Mouse (Mus musculus): ENCODE measurements around the gene Abracl.

- no peak for TF ChIP-seq CTCF (IDR thresholded peaks at IDR 0.05; ENCODE audit: low read depth)
- no peak for TF ChIP-seq EP300 (optimal IDR thresholded peaks at IDR 0.05)
Observed at GRCm38 (mm10) chr10:18011761-18012160, 11.3 kb downstream of the Abracl start.

All from stomach, postnatal 0 days (tissue).